Mouse (Mus musculus) brain, embryonic 14.5 days (tissue): ENCODE results near the gene Ppp3ca.

Experiments
- CTCF ChIP-seq: fragments of 200-500 bp; IDR thresholded peaks from 2 replicates; pipeline ENCODE4 v1.5.1; 2012; ENCODE audit warnings: inconsistent platforms, mild to moderate bottlenecking, moderate library complexity, borderline replicate concordance; ENCODE audit not compliant: insufficient read depth, insufficient read length; ENCODE audit errors: extremely low read depth
- POLR2A ChIP-seq: fragments of 200-500 bp; IDR thresholded peaks from 2 replicates; pipeline ENCODE4 v1.6.1; 2012; ENCODE audit warnings: mild to moderate bottlenecking, inconsistent platforms, borderline replicate concordance; ENCODE audit not compliant: poor library complexity, insufficient read depth, insufficient read length, severe bottlenecking; ENCODE audit errors: extremely low read depth

DNA sequence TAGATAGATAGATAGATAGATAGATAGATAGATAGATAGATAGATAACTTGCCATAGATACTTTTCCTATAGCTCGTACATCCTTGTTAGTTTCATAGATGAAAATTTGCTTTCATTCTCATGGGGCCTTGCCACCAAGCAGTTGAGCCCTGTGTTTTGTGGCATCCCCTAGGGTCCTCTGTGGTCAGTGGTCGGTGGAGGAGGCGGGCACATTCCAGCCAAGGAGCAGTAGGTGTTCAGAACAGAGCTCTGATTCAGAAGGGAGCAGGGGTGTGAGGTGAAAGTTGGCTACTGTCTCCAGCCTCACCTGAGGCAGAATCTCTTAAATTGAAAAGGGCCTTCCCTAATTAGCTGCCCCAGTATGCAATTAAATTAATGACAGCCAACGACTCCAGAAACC is 36.1 kb downstream of the Ppp3ca start:
- no peak for TF ChIP-seq POLR2A
- TF ChIP-seq CTCF: no peak
